Comparison of ENCODE assay signal across 8 mouse cellular contexts in the genomic region with DNA sequence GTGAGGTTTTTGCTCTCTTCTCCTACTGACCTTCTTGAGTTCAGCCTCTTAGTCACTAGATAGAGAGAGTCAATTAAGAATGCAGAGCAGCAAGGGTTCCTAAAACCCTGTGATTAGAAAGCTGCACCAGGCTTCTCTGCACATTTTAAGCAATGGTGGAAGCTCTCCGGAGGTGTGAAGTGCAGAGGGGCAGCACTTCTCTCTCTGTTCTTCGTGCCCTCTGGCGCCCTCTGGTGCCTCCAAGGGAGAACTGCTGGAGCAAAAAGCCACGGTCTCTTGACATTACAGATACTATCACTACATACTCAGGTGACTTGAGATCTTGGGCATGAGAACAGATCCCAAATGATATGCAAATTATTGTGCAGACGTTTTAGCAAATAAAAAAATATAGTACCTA.
DNase-seq lines count a peak whose midpoint lies in the region; ATAC-seq and TF ChIP-seq lines count a peak whose summit lies in the region.

No protein-coding gene starts in this region.

- 5% methylated on average over 5 of the region's 5 CpGs for WGBS in liver, embryonic 12.5 days (ENCODE audit: insufficient replicate concordance)
- 6% methylated on average over 5 of the region's 5 CpGs for WGBS in kidney, postnatal 0 days
- WGBS in liver, embryonic 14.5 days (ENCODE audit: insufficient replicate concordance): 3% methylated on average over 5 of the region's 5 CpGs
- WGBS in neural tube, embryonic 15.5 days: 5% methylated on average over 5 of the region's 5 CpGs

- no peaks in the 10 kb centered on the region for H3K4me1 ChIP-seq in liver, embryonic 12.5 days
- no peaks in the 10 kb centered on the region for H3K4me1 ChIP-seq in kidney, postnatal 0 days (replicated peaks; ENCODE audit: insufficient read depth, low read length)
- H3K4me1 ChIP-seq in liver, embryonic 14.5 days (replicated peaks; ENCODE audit: control insufficient read depth in 2 of 2, insufficient read depth in 2 of 2, low read length in 1 of 2): no peaks in the 10 kb centered on the region
- peaks cover 6% of the 10 kb centered on the region for H3K4me1 ChIP-seq in neural tube, embryonic 15.5 days

- H3K36me3 ChIP-seq in liver, embryonic 12.5 days: no peaks in the 10 kb centered on the region
- H3K36me3 ChIP-seq in kidney, postnatal 0 days (ENCODE audit: insufficient read depth, low read length): no peaks in the 10 kb centered on the region
- H3K36me3 ChIP-seq in liver, embryonic 14.5 days (replicated peaks; ENCODE audit: control insufficient read depth, insufficient read depth, low read depth): no peaks in the 10 kb centered on the region
- no peaks in the 10 kb centered on the region for H3K36me3 ChIP-seq in neural tube, embryonic 15.5 days

- H3K9ac ChIP-seq in liver, embryonic 12.5 days: no peak overlapping the region
- H3K9ac ChIP-seq in kidney, postnatal 0 days (ENCODE audit: low read depth, low read length): no peak overlapping the region
- no peak overlapping the region for H3K9ac ChIP-seq in liver, embryonic 14.5 days (replicated peaks)
- no peak overlapping the region for H3K9ac ChIP-seq in neural tube, embryonic 15.5 days (replicated peaks)

- no peak overlapping the region for H3K27ac ChIP-seq in liver, embryonic 12.5 days
- H3K27ac ChIP-seq in kidney, postnatal 0 days: no peak overlapping the region
- H3K27ac ChIP-seq in liver, embryonic 14.5 days: no peak overlapping the region
- H3K27ac ChIP-seq in neural tube, embryonic 15.5 days (replicated peaks): no peak overlapping the region

- no peak overlapping the region for H3K4me2 ChIP-seq in liver, embryonic 12.5 days
- H3K4me2 ChIP-seq in kidney, postnatal 0 days (ENCODE audit: low read length): no peak overlapping the region
- H3K4me2 ChIP-seq in liver, embryonic 14.5 days (ENCODE audit: low read depth): no peak overlapping the region
- 0 out of 2 replicates have a peak overlapping the region, but pooled peaks have one; percentile 11 for H3K4me2 ChIP-seq in neural tube, embryonic 15.5 days

- no peaks in the 10 kb centered on the region for H3K27me3 ChIP-seq in liver, embryonic 12.5 days (replicated peaks)
- no peaks in the 10 kb centered on the region for H3K27me3 ChIP-seq in kidney, postnatal 0 days (ENCODE audit: insufficient read depth, low read length)
- H3K27me3 ChIP-seq in liver, embryonic 14.5 days (ENCODE audit: control insufficient read depth, insufficient read depth, low read length): no peaks in the 10 kb centered on the region
- no peaks in the 10 kb centered on the region for H3K27me3 ChIP-seq in neural tube, embryonic 15.5 days (replicated peaks)

- TF ChIP-seq EP300 in liver, embryonic 14.5 days (IDR thresholded peaks at IDR 0.05; ENCODE audit: low read depth): no peak

- no peak overlapping the region for H3K4me3 ChIP-seq in liver, embryonic 12.5 days
- H3K4me3 ChIP-seq in kidney, postnatal 0 days (replicated peaks; ENCODE audit: low read depth, low read length): no peak overlapping the region
- H3K4me3 ChIP-seq in liver, embryonic 14.5 days (ENCODE audit: insufficient read depth in 1 of 2, low read depth in 2 of 2, low read length in 2 of 2): no peak overlapping the region
- no peak overlapping the region for H3K4me3 ChIP-seq in neural tube, embryonic 15.5 days (replicated peaks)

- DNase-seq in liver: peak; percentile 36
- DNase-seq in cerebellum, postnatal 36 days: peak; percentile 61
- DNase-seq in gastrocnemius, postnatal 14 days: peak; percentile 48
- DNase-seq in kidney, postnatal 0 days (ENCODE audit: low spot score): peak; percentile 81
- DNase-seq in liver, embryonic 14.5 days (ENCODE audit: low read depth in 3 of 3, low spot score in 3 of 3): peak in 1 of 3 experiments; percentile 2
- DNase-seq in thymus, adult 18-20 months: peak; percentile 13 to 21

- TF ChIP-seq CTCF in kidney, postnatal 0 days (IDR thresholded peaks at IDR 0.05; ENCODE audit: low read depth): peak; percentile 92
- TF ChIP-seq CTCF in liver, embryonic 14.5 days (IDR thresholded peaks at IDR 0.05; ENCODE audit: low read depth): peak; percentile 76

- H3K9me3 ChIP-seq in liver, embryonic 12.5 days (replicated peaks): no peaks in the 10 kb centered on the region
- no peaks in the 10 kb centered on the region for H3K9me3 ChIP-seq in kidney, postnatal 0 days (replicated peaks; ENCODE audit: low read length)
- no peaks in the 10 kb centered on the region for H3K9me3 ChIP-seq in liver, embryonic 14.5 days (ENCODE audit: control insufficient read depth, low read length)
- H3K9me3 ChIP-seq in neural tube, embryonic 15.5 days (replicated peaks): no peaks in the 10 kb centered on the region

- no peak for ATAC-seq in liver, embryonic 12.5 days
- no peak; the same call in 1 of the 2 replicates for ATAC-seq in kidney, postnatal 0 days (replicated peaks; ENCODE audit: low FRiP score, low read depth)
- ATAC-seq in liver, embryonic 14.5 days (ENCODE audit: insufficient read depth): no peak
- ATAC-seq in neural tube, embryonic 15.5 days (ENCODE audit: low FRiP score): peak; percentile 66

- intact Hi-C loops in gastrocnemius, postnatal 14 days (cut with DNase I; ENCODE audit: low total_unique reads): no loop called here
